Mouse (Mus musculus) cerebellum, postnatal 36 days (tissue): ENCODE measurements around the gene Gm42906.
A peak's percentile ranks its signal among the peaks of the same experiment; 100 is the strongest.

Source experiments
- DNase-seq, 2 experiments: peaks; one replicate each; pipeline ENCODE4 v3.0.0; 2021 to 2022; ENCODE audit warnings: mixed read lengths in 2 of 2

The Gm42906 gene

GRCm38 (mm10) chr5:151296244-151296643, 131.7 kb downstream of the Gm42906 start:
- no peak for DNase-seq

- DNase-seq, result no peak
Observed at GRCm38 (mm10) chr5:151293591-151293990, 134.4 kb downstream of the Gm42906 start.

- peak; percentile 2 for DNase-seq
Observed at GRCm38 (mm10) chr5:151292310-151292709, 135.7 kb downstream of the Gm42906 start.

GRCm38 (mm10) chr5:151286331-151286730, 141.6 kb downstream of the Gm42906 start:
- DNase-seq, result no peak

GRCm38 (mm10) chr5:151279531-151279930, 148.4 kb downstream of the Gm42906 start:
- DNase-seq, result no peak

- no peak for DNase-seq
Observed at GRCm38 (mm10) chr5:151277927-151278326, 150.0 kb downstream of the Gm42906 start.

- DNase-seq, result no peak
Observed at GRCm38 (mm10) chr5:151275986-151276385, 152.0 kb downstream of the Gm42906 start.

GRCm38 (mm10) chr5:151274265-151274664, 153.7 kb downstream of the Gm42906 start:
- no peak for DNase-seq

- DNase-seq, result no peak
Observed at GRCm38 (mm10) chr5:151270815-151271214, 157.1 kb downstream of the Gm42906 start.

GRCm38 (mm10) chr5:151266896-151267634, 160.9 kb downstream of the Gm42906 start:
- DNase-seq, result no peak

- DNase-seq, result no peak
Observed at GRCm38 (mm10) chr5:151261558-151261957, 166.4 kb downstream of the Gm42906 start.

- no peak for DNase-seq
Observed at GRCm38 (mm10) chr5:151252213-151252612, 175.8 kb downstream of the Gm42906 start.

- no peak for DNase-seq
Observed at GRCm38 (mm10) chr5:151251656-151252055, 176.3 kb downstream of the Gm42906 start.

- DNase-seq, result no peak
Observed at GRCm38 (mm10) chr5:151248671-151249620, 179.0 kb downstream of the Gm42906 start.

- DNase-seq, result no peak
Observed at GRCm38 (mm10) chr5:151248084-151248483, 179.9 kb downstream of the Gm42906 start.

- no peak for DNase-seq
Observed at GRCm38 (mm10) chr5:151247115-151247875, 180.7 kb downstream of the Gm42906 start.

GRCm38 (mm10) chr5:151246287-151246686, 181.7 kb downstream of the Gm42906 start:
- no peak for DNase-seq

GRCm38 (mm10) chr5:151245571-151245970, 182.4 kb downstream of the Gm42906 start:
- DNase-seq, result no peak

- no peak for DNase-seq
Observed at GRCm38 (mm10) chr5:151238730-151239129, 189.2 kb downstream of the Gm42906 start.

GRCm38 (mm10) chr5:151236411-151236810, 191.6 kb downstream of the Gm42906 start:
- DNase-seq, result no peak

GRCm38 (mm10) chr5:151233400-151234031, 194.4 kb downstream of the Gm42906 start, which contains the start of gene Stard13:
Gene Stard13 (minus strand): TSS chr5:151233836.
- peak; percentile 5 to 8 for DNase-seq

GRCm38 (mm10) chr5:151232576-151233299, 195.2 kb downstream of the Gm42906 start:
- no peak for DNase-seq
